Mouse (Mus musculus): ENCODE data around the gene Epn2. TPM values are rescaled to one million over a fixed set of nuclear protein-coding genes. Genes with fewer than 3 reads are reported as not detected.

Epn2 gene
- polyA plus RNA-seq, 1 experiment from 2014 or later, result 23.9 TPM

DNA sequence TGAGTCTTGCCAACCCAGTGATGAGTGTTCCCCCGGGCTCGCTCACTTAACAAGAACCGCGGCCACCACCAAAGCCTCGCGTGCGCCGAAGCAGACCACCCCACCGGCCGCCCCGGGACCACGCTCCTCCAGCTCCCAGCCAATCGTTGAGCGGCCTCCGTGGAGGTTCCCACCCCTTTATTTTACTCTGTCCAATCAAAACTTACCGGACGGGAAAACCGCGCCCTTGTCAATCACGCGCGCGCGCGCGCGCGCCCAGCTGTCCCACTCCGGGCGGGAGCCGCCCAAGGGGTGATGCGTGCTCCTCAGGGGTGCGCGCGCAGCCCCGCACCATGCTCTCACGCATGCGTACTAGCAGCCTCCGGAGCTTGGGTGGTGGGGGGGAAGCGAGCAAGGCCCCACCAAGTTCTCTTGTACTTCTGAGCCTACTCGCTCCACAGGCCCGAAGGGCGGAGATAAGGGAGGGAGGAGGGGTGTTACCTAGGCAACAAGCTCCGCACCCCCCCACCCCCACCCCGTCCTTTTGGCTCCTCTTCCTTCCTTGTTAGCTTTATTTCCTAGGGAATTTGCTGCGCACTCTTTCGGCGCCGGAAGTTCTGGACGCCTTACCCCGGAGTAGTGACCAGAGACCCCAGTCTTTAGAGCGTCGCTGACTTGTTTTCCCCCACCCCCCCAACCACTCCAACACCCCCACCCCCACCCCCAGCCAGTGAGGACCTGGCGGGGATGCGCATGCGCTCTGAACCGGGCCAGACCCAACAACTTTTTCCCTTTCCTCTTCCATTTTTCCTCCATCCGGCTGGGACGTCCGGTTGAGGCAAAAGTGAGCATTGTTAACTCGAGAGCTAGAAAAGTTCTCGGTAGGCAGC, 85.1 kb downstream of the Epn2 start, which contains the start of gene Mapk7:
TSS of gene Mapk7 (minus strand) at position 278 of the 869 bp plus-strand sequence.
- peak; percentile 100 for DNase-seq (ENCODE audit: low spot score)
- Histone ChIP-seq H3K27ac (replicated peaks) (peak within 1 kb of the TSS; percentile 95), H3K4me1 (peaks cover 33% of the 10 kb centered on the region), H3K36me3 (peaks cover 37% of the 10 kb centered on the region), H3K9me3 (replicated peaks) (no peaks in the 10 kb centered on the region), H3K4me3 (peak within 1 kb of the TSS; percentile 86), H3K27me3 (ENCODE audit: low read depth, poor library complexity, severe bottlenecking) (no peaks in the 10 kb centered on the region)
- WGBS, result under 1% methylated on average over 62 of the region's 62 CpGs

DNA sequence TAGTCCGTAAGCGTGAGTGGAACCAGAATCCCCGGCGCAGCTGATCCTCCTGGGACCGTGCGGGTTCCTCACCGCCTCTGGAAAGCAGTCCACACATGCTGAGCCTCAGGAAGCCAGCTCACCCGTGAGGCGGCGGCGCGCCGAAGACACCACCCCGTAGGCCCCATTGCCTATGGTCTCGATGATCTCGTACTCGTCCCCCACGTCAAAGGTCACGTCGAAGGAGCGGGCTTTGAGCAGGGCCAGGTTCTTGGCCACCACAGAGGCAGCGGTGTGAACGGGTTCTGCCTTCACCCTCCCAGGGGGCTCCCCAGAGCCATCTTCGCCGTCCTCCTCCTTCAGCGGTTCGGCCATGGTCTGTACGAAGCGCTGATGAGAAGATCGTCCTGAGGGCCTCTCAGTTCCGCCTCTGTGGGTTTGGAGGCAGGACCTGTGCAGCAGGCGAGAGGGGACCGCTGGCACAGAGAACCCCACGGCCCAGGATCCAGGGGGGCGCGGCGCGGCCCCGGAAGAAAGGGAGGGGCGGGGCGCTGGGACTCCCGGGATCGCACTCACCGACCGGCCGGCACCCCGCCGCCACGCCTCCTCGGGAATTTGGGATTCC, 85.9 kb downstream of the Epn2 start:
- DNase-seq (ENCODE audit: low spot score), result no peak
- peak overlapping the region; percentile 86 for H3K4me3 ChIP-seq
- H3K4me1 ChIP-seq, result peaks cover 33% of the 10 kb centered on the region
- WGBS, result under 1% methylated on average over 50 of the region's 50 CpGs
- peak overlapping the region; percentile 95 for H3K27ac ChIP-seq (replicated peaks)
- H3K36me3 ChIP-seq, result peaks cover 45% of the 10 kb centered on the region
- H3K27me3 ChIP-seq (ENCODE audit: low read depth, poor library complexity, severe bottlenecking), result no peaks in the 10 kb centered on the region
- no peaks in the 10 kb centered on the region for H3K9me3 ChIP-seq (replicated peaks)

DNA sequence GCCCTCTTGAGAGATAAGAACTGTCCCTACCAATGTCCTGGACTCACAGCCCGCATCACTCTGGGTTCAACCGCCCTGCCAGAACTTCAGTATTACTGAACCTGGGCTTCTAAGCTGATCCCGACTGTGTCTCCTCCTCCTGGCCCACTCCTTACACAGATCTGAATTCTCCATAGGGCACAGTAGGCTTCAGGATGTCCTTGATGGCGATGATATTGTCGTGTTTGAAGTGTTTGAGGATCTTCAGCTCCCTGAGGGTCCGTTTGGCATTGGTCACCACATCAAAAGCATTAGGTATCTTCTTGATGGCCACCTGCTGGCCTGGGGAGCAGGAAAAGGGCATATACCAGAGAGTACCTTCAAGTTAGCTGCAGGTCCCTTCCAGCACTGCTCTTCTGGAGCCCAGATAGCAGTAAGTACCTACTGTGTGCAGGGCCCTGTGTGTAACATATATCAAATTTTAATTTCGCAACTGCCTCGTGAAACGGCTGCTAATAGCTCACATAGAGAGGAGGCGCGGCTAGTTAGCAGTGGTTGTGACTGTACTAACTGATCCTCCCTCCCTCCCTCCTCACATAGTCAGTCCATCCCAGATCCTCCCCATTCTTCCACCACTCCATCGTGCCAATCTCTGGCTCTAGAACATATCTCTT, 86.6 kb downstream of the Epn2 start:
- Histone ChIP-seq H3K4me3 (peak overlapping the region; percentile 86), H3K4me1 (peaks cover 33% of the 10 kb centered on the region), H3K27ac (replicated peaks) (peak overlapping the region; percentile 95), H3K27me3 (ENCODE audit: low read depth, poor library complexity, severe bottlenecking) (no peaks in the 10 kb centered on the region), H3K36me3 (peaks cover 52% of the 10 kb centered on the region), H3K9me3 (replicated peaks) (no peaks in the 10 kb centered on the region)
- no peak for DNase-seq (ENCODE audit: low spot score)
- 77% methylated on average over 12 of the region's 12 CpGs for WGBS

DNA sequence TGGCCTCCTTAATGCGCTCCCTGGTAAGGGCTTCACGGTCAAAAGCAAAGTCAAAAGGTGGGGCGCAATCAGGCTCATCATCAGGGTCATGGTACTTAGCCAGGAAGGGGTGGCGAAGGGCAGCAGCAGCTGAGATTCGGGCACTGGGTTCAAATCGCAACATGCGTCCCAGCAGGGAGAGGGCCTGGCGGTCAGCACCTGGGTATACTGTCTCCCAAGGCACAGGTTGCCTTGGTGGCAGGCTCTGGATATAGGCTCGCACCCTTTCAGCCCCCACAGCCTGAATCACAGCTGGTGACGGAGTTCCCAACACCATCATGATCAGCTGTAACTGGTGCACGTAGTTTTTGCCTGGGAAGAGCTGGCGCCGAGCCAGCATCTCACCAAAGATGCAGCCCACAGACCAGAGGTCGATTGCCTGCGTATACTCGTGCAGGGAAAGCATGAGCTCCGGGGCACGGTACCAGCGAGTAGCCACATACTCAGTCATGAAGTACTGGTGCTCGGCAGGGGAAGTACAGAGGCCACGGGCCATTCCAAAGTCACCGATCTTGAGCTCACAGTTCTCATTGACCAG, 88.5 kb downstream of the Epn2 start:
- DNase-seq (ENCODE audit: low spot score), result no peak
- Histone ChIP-seq H3K27ac (replicated peaks) (no peak overlapping the region), H3K36me3 (peaks cover 67% of the 10 kb centered on the region), H3K4me1 (peaks cover 50% of the 10 kb centered on the region), H3K4me3 (no peak overlapping the region), H3K27me3 (ENCODE audit: low read depth, poor library complexity, severe bottlenecking) (no peaks in the 10 kb centered on the region), H3K9me3 (replicated peaks) (no peaks in the 10 kb centered on the region)
- 95% methylated on average over 22 of the region's 22 CpGs for WGBS

DNA sequence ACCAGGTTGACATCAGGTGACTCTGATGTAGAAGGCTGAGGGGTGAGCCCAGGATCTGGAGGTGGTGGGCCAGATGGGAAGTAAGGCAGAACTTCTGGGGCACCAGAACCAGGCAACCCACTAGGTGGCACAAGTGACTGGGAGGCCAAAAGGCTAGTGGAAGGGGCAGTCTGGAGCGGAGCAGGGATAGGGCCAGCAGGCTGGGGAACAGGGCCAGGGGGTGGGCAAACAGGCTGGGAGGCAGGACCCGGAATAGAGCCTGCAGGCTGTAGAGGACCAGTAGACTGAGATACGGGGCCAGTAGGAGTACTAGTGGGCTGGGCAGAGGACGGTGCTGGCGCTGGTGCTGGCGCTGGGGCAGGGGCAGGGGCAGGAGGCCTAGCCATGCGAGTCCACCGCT, 89.6 kb downstream of the Epn2 start:
- Histone ChIP-seq H3K36me3 (peaks cover 67% of the 10 kb centered on the region), H3K4me3 (peak overlapping the region; percentile 21; the same call in 1 of the 2 replicates), H3K27me3 (ENCODE audit: low read depth, poor library complexity, severe bottlenecking) (no peaks in the 10 kb centered on the region), H3K27ac (replicated peaks) (no peak overlapping the region), H3K4me1 (peaks cover 57% of the 10 kb centered on the region), H3K9me3 (replicated peaks) (no peaks in the 10 kb centered on the region)
- WGBS, result 96% methylated on average over 8 of the region's 8 CpGs
- DNase-seq (ENCODE audit: low spot score), result no peak

DNA sequence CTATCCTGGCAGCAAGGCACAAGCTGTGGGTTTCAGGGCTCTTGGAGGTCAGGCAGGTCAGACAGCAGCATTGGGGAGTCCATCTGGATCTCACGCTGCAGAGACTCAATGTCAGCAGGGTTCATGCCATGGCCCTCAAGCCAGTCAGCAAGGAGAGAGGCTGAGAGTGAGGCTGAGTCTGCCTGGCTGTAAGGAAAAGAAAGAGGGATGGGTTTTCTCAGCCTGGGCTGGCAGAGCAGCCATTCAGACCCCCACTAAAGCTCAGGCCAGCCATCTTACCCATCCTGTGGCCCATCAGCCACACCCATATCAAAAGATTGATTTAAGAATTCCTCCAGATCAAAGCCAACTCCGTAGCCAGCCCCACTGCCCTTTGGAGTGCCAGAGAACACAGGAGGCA, 90.4 kb downstream of the Epn2 start:
- Histone ChIP-seq H3K4me3 (no peak overlapping the region), H3K4me1 (peaks cover 63% of the 10 kb centered on the region), H3K36me3 (peaks cover 67% of the 10 kb centered on the region), H3K27me3 (ENCODE audit: low read depth, poor library complexity, severe bottlenecking) (no peaks in the 10 kb centered on the region), H3K9me3 (replicated peaks) (no peaks in the 10 kb centered on the region), H3K27ac (replicated peaks) (no peak overlapping the region)
- DNase-seq (ENCODE audit: low spot score), result no peak
- WGBS, result 87% methylated on average over 2 of the region's 2 CpGs

DNA sequence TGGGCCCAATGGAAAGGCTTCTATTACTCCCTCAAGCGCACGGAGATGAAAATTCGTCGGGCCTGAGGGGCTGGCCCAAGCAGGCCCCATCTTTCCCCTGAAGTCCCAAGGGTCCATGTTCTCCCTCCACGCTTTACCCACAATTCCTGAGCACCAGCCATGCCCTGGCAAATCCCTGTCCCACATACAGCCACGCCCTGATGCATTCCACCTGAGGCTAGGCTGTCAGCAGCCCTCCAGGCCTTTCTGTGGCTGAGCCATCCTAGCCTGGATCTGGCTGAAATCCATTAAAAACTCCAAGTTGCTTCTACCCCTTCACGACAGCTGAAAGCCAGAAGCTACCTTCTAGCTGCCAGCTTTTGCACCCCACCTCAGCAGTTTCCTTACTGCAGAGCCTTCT, 91.6 kb downstream of the Epn2 start:
- WGBS, result 93% methylated on average over 7 of the region's 7 CpGs
- Histone ChIP-seq H3K27ac (replicated peaks) (no peak overlapping the region), H3K4me3 (no peak overlapping the region), H3K9me3 (replicated peaks) (no peaks in the 10 kb centered on the region), H3K4me1 (peaks cover 61% of the 10 kb centered on the region), H3K27me3 (ENCODE audit: low read depth, poor library complexity, severe bottlenecking) (no peaks in the 10 kb centered on the region), H3K36me3 (peaks cover 66% of the 10 kb centered on the region)
- no peak for DNase-seq (ENCODE audit: low spot score)

DNA sequence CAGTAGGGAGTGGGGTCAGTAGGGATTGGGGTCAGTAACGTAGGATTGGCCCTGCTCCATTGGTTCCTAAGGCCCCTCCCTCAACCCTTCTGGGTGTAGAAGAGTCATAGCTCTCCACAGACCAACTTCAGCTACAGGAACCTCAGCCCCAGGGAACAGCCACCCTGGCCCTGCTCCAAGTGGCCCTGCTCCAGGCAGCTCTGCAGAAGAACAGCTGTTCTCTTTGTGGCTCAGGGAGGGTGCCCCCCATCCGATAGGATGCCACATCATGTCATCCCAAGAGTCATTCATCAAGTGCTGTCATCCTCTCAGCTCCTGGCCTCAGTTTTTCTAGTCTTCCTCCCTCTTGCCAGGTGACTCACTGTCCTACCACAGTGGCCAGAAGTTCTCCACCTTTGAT, 92.1 kb downstream of the Epn2 start:
- Histone ChIP-seq H3K27ac (replicated peaks) (no peak overlapping the region), H3K27me3 (ENCODE audit: low read depth, poor library complexity, severe bottlenecking) (no peaks in the 10 kb centered on the region), H3K9me3 (replicated peaks) (no peaks in the 10 kb centered on the region), H3K4me3 (no peak overlapping the region), H3K4me1 (peaks cover 56% of the 10 kb centered on the region), H3K36me3 (peaks cover 60% of the 10 kb centered on the region)
- 83% methylated on average over 2 of the region's 2 CpGs for WGBS
- no peak for DNase-seq (ENCODE audit: low spot score)

DNA sequence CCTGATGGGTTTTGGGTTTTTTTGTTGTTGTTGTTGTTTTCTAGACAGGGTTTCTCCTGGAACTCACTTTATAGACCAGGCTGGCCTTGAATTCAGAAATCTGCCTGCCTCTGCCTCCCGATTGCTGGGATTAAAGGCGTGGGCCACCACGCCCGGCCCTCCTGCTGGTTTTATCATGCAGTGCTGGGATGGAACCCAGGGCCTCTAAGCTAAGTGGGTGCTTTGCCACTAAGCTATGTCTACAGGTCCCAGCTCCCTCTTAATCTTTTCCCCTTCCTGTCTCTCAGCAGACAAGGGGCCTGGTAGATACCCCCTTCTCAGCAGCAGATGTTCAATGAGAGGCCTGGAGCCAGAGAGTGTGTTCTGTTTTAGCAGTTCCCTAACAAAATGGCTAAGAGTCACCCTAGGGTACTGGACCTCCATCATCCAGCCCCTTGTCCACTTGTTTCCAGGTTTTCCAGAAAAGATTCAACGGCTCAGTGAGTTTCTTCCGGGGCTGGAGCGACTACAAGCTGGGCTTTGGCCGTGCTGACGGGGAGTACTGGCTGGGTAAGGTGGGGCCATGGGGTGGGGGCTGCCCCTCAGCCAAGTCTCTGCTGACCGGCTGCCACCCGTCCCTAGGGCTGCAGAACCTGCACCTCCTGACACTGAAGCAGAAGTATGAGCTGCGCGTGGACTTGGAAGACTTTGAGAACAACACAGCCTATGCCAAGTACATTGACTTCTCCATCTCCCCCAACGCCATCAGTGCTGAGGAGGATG, 92.8 kb downstream of the Epn2 start:
- no peaks in the 10 kb centered on the region for H3K9me3 ChIP-seq (replicated peaks)
- no peak for DNase-seq (ENCODE audit: low spot score)
- peak overlapping the region; percentile 92 for H3K27ac ChIP-seq (replicated peaks)
- 91% methylated on average over 14 of the region's 14 CpGs for WGBS
- peak overlapping the region; percentile 39 for H3K4me3 ChIP-seq
- no peaks in the 10 kb centered on the region for H3K27me3 ChIP-seq (ENCODE audit: low read depth, poor library complexity, severe bottlenecking)
- H3K4me1 ChIP-seq, result peaks cover 58% of the 10 kb centered on the region
- H3K36me3 ChIP-seq, result peaks cover 53% of the 10 kb centered on the region

DNA sequence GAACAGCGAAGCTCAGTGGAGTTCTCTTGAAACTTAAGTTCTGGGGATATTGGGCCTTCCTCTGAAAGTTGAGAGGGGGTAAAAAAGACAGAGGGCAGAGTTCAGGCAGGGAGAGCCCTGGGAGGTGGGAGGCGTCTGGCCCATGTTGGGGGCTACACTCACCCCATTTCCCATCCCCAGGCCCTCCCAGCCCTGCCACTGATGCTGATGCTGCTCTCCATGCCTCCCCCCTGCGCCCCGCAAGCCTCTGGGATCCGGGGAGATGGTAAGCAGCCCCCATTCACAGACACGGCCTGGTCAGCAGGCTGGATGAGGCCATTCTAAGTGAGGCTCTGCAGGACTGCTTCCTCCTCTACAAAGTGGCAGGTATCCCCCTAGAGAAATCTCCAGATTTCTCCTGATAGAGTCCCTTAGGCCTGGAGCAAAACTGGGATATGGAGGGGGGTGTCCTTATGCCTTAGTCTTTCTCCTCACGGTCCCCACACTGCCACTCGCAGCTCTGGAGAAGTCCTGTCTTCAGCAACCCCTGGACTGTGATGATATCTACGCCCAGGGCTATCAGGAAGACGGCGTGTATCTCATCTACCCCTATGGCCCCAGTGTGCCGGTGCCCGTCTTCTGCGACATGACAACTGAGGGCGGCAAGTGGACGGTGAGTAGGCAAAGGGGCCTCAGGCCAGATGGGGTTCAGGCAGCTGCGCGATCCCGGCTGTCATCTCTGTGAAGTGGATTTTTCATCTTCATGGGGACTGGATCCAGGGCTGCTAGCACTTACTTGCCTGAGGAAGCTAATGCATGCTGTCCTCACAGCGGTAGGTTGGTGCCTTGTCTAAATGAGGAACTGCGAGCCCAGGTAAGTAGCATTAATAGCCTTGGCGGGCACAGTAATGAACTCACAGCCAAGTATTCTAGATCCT, 93.7 kb downstream of the Epn2 start:
- no peak for DNase-seq (ENCODE audit: low spot score)
- no peaks in the 10 kb centered on the region for H3K9me3 ChIP-seq (replicated peaks)
- no peaks in the 10 kb centered on the region for H3K27me3 ChIP-seq (ENCODE audit: low read depth, poor library complexity, severe bottlenecking)
- peak overlapping the region; percentile 92 for H3K27ac ChIP-seq (replicated peaks)
- peaks cover 44% of the 10 kb centered on the region for H3K36me3 ChIP-seq
- peaks cover 59% of the 10 kb centered on the region for H3K4me1 ChIP-seq
- WGBS, result 71% methylated on average over 22 of the region's 22 CpGs
- peak overlapping the region; percentile 39 for H3K4me3 ChIP-seq
